Mouse (Mus musculus): Measurements from ENCODE around the gene Rft1.

Gene Rft1

GRCm38 (mm10) chr14:30630811-30631576 is 23.2 kb upstream of the Rft1 start:
- DNase-seq (ENCODE audit: low read depth, low spot score), result no peak

GRCm38 (mm10) chr14:30631834-30632233 is 22.3 kb upstream of the Rft1 start:
- DNase-seq (ENCODE audit: low read depth, low spot score), result no peak

DNA sequence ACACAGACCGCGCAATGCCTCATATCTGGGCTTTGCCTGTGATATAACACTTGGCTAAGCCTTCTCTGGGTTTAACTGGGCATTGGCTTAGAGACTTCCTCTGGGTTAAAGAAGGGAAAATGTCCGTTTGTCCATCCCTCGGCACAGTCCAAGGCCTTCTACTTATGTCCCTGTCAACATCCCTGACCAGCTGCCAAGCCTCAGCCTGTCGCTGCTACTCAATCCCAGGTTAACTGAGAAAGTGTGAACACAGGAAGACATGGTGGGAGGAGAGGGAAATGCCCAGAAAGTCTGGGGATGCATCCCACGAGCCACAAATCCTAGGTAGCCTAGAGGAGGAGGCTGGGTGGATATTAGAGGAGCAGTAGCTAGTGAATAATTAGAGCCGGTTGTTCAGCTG is 20.5 kb upstream of the Rft1 start:
- no peak for DNase-seq (ENCODE audit: low read depth, low spot score)

GRCm38 (mm10) chr14:30634418-30634817 is 19.7 kb upstream of the Rft1 start:
- DNase-seq (ENCODE audit: low read depth, low spot score), result no peak

GRCm38 (mm10) chr14:30635219-30635910 is 18.8 kb upstream of the Rft1 start:
- DNase-seq (ENCODE audit: low read depth, low spot score), result no peak

GRCm38 (mm10) chr14:30636499-30636898 is 17.7 kb upstream of the Rft1 start:
- no peak for DNase-seq (ENCODE audit: low read depth, low spot score)

DNA sequence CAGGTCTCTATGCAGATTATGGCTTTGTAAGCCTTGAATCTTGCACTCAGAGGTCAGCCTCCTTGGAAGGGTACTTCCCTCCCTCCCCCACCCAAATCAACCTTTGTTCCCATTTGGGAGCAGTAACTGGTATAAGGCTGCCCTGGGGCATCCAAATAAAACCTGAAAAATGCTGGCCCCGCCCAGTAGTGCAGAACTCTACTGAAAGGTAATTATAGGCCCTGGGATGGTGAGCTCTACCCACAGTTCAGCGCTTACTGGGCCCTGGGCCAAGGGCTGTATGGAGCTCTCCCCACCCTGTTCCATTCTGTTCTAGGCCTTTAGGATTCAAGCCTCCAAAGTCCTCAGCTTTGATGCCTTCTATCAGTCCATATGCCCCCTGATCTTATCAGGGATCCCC is 17.1 kb upstream of the Rft1 start:
- no peak for DNase-seq (ENCODE audit: low read depth, low spot score)

GRCm38 (mm10) chr14:30638009-30638408 is 16.2 kb upstream of the Rft1 start:
- no peak for DNase-seq (ENCODE audit: low read depth, low spot score)

DNA sequence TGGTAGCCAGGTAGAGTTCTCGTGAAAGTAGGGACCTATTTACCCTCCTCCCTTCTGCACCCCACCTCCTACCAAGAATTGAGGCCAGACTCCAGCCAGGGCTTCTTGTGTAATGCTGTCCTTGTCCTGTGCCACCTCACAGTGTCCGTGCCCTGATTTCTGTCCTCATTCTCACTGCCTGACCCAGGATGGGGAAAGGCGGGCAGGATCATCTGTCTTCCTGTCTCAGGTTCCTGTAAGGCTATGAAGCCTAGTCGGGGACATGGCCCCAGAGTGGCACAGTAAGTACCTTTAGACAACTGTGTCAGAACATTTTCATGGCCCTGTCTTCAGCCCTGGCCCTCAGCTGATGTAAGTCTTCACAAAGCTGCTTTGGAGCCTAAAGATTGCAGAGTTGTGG is 15.5 kb upstream of the Rft1 start:
- no peak for DNase-seq (ENCODE audit: low read depth, low spot score)

DNA sequence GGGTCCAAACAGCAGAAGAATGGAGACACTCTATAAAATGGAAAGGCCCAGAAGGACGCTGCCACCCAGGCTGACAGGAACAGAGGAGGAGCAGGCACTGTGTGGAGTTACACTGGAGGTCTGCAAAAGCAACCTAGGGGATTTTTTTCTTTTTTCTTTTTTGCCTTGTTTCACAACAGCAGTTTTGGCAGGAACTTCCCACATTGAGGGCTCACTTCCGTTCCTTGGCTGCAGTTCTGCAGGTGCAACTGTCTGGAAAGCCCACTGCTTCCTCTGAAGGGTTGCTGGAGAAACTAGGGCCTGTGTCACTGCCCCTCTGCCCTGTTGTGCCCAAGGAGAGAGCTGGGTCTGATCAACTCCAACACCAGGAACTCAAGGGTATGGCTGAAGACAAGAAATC is 12.4 kb upstream of the Rft1 start:
- DNase-seq (ENCODE audit: low read depth, low spot score), result no peak

DNA sequence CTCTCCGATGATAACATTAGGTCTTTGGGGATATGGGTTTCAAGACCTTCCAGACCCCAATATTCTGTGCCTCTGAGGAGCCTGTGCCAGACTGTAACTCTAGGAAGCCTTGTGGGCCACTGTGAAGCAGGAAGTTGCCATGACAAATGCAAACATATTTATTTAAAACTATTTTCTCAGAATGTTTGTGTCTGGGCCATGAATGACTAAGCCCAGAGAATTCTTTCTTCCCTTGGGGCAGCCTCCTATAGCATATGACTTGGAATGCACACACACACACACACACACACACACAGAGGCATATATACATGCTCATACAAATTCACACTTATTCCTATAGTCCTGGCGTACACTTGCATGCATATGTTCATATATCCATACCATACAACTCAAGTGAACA is 10.1 kb upstream of the Rft1 start:
- DNase-seq (ENCODE audit: low read depth, low spot score), result no peak

DNA sequence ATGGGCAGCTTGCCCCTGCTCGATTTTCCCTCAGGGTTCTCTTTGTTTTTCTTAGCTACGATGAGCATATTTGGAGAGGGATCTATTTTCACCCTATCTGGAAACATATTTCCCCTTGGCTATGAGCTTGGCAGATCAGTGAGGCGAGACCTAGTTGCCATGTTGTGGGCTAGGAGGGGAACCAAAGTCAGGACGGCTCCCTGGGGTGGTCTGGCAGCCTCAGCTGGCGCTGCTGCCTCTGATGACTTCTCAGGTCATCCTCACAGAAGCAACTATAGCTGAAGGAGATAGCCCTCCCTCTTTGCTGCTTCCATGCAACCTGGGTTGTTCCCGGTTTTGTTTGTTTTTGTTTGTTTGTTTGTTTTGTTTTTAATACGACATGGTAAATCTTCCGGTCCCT is 9.1 kb upstream of the Rft1 start:
- DNase-seq (ENCODE audit: low read depth, low spot score), result no peak

GRCm38 (mm10) chr14:30646486-30646885 is 7.7 kb upstream of the Rft1 start:
- no peak for DNase-seq (ENCODE audit: low read depth, low spot score)

GRCm38 (mm10) chr14:30648478-30648877 is 5.7 kb upstream of the Rft1 start:
- DNase-seq (ENCODE audit: low read depth, low spot score), result no peak

DNA sequence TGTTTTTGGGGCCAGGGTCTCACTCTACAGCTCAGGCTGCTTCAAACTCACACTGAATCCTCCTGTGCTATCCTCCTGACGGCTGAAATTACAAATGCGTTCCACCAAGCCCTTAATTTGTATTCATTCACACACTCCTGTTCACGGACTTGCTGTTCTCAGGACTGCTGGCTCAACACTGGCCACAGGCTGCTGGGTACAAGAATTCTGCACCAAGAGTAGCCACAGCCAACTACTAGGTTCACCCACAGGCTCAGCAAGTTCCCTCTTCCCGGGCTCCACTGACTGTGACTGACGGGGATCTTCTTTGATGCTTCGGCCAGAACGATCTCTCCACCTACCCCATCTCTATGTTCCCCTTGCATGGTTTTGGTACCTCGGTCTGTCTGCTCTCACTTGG is 4.4 kb upstream of the Rft1 start:
- no peak for DNase-seq (ENCODE audit: low read depth, low spot score)

GRCm38 (mm10) chr14:30650969-30651368 is 3.2 kb upstream of the Rft1 start:
- no peak for DNase-seq (ENCODE audit: low read depth, low spot score)

GRCm38 (mm10) chr14:30654691-30655228 is 600 bp downstream of the Rft1 start:
- DNase-seq (ENCODE audit: low read depth, low spot score), result no peak

GRCm38 (mm10) chr14:30655531-30655930 is 1.4 kb downstream of the Rft1 start:
- no peak for DNase-seq (ENCODE audit: low read depth, low spot score)

- no peak for DNase-seq (ENCODE audit: low read depth, low spot score)
These were observed 11.9 kb downstream of the Rft1 start for GRCm38 (mm10) chr14:30666061-30666460.

DNA sequence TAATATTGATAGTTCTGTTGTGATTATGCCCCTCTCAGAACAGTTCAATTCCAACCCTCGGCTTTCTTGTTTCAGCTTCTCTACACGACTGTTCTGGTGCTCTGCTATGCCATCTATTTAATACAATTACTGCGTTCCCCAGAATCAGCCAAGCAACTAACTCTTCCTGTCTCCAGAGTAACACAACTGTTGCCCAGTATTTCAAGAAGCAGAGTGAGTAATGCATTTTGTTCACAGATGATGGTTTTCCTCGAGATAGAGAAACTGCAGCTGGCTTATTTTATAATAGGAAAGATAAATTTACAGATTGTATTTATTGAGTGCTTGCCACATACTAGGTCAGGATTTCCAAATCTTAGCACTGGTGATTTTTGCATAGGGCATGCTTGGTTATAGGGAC is 12.4 kb downstream of the Rft1 start:
- DNase-seq (ENCODE audit: low read depth, low spot score), result no peak

GRCm38 (mm10) chr14:30670161-30670560 is 16.0 kb downstream of the Rft1 start:
- no peak for DNase-seq (ENCODE audit: low read depth, low spot score)

DNA sequence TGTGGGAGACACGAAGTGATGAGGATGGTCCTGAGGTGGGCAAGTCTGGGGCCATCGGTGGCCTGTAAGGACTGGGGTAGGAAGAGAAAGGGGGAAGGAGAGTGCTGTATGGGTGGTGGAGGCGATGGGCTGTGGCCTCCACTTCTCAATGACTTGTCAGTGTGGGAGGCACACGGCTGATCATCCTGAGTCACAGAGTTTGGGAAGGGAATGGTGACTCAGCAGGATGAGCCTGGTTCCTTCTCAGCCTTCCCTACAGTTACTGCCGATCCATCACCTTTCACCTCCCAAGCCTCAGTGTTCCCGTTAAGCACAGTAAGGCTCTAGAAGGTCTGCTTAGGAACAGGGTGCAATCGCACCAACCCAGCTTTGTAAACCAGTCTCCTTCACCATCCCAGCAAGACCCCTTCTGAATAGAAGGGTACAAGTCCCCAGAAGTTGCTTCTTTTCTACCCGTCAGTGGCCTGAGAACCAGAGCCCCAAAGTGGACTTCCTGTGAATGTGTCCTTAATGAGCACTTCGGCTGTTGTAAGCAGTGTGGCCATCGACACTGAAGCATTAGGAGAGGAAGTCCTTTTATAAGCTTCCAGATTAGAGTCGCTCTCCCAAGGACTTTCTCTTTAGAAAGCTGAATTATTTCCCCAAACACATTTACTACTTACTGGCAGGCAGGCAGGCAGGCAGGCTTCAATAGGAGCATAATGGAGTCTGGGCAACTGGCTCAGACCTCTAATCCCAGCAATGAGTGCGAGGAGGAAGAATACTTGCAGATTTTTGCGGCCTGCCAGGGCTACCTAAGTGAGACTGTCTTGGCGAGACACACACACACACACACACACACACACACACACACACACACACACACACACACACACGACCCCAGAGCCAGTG is 17.2 kb downstream of the Rft1 start:
- DNase-seq (ENCODE audit: low read depth, low spot score), result no peak
